Mouse (Mus musculus) adrenal gland, adult 8-10 months (tissue): ENCODE measurements around the gene Hhipl1. TPM values are rescaled to one million over a fixed set of nuclear protein-coding genes. Genes with fewer than 3 reads are reported as not detected.

Experiments used
- DNase-seq: peaks from one replicate; pipeline ENCODE4 v3.0.0; 2022
- total RNA-seq, 4 experiments: library from RNA; stranded (reverse); gene quantifications; 2 replicates each; pipeline ENCODE4 v1.2.4; 2022

The Hhipl1 gene
- 1 to 10 TPM in 3 of 4 experiments, under 1 TPM in 1; 0.81 to 1.9 (median 1.5) TPM for total RNA-seq

DNA sequence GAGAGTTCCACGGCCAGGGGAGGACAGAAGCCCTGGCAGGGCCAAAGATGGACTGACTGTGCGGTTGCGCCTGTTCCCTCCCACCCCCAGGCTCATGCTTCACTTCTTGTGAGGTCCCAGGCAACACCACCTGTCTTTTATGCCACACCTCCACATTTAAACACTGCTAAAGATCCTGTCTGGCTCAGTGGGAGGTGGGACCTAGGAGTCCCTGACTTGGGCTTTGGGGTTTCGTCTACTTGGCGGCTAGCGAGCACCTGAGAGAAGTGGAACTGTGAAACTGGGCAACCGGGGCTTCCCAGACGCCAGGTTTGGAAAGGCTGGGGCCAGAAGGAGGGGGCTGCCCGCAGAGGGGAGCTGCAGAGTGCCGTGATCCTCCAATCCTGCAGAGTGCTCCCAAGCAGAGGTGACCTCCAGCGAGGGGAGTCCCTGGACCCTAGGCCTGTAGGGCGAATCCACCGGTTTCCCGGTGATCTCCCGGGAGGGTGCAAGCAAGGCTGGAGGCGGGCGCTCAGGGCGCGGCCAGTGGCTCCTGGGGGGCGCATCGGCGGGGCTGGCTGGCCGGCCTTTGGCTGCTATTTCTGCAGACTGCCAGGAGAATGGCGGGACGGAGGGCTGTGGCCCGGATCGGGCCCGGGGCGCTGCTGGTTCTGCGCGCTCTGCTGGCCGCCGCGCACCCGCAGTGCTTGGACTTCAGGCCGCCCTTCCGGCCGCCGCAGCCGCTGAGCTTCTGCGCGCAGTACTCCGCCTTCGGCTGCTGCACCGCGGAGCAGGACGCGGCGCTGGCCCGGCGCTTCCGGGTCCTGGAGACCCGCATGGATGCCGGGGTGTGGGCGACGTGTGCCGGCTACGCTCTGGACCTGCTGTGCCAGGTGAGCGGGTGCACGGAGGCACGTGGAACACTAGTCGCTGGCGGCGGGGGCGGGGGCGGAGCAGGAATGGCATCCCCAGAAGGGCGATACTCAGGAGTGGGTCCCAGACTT lies at the start of gene Hhipl1:
Gene Hhipl1 (plus strand): TSS at position 459 of the 983 bp plus-strand sequence.
- DNase-seq = no peak

DNA sequence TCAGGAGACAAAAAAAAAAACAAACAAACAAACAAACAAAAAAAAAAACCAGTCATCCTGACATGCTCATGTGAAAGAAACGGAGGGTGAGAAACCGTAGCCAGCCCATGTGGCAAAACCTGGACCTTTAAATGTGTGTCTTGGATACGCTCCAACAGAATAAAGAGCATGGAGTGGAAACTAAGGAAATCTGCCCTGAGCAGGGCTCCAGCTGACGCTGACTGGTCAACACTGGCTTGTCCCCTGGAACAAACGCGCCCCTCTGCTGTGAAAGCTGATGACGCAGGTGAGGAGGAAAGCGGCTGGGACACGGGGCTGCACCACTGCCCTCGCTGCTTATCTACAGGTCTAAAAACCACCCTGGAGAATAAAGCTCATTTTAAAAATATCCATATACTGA lies 49.3 kb upstream of the Hhipl1 start:
- DNase-seq = no peak

GRCm38 (mm10) chr12:108259322-108260049 lies 46.6 kb upstream of the Hhipl1 start:
- DNase-seq = no peak

- no peak for DNase-seq
Measured at GRCm38 (mm10) chr12:108260950-108261349, 45.1 kb upstream of the Hhipl1 start.

GRCm38 (mm10) chr12:108264918-108265317 lies 41.2 kb upstream of the Hhipl1 start:
- no peak for DNase-seq

- DNase-seq = no peak
Measured at GRCm38 (mm10) chr12:108265831-108266619, 40.0 kb upstream of the Hhipl1 start.

GRCm38 (mm10) chr12:108267653-108268052 lies 38.4 kb upstream of the Hhipl1 start:
- no peak for DNase-seq

DNA sequence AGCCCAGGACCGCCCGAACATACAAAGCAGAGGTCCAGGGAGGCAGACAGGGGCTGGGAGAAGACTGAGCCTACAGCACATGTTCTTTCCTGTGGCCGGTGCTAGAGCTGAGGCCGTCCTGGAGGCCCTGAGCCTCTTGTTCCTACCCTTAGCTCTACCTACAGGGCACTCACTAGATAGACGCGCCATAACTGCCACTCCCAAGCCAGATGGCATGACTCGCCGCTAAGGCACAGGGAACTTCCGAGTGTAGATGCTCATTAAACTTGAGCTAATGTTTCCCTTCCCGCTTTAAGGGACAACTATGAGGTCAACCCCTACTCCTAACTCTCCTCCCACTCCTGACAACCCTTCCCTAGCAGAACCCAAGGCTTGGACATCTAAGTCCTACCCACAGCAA lies 37.1 kb upstream of the Hhipl1 start:
- DNase-seq = no peak

- no peak for DNase-seq
Measured at GRCm38 (mm10) chr12:108269699-108270098, 36.4 kb upstream of the Hhipl1 start.

- DNase-seq = no peak
Measured at GRCm38 (mm10) chr12:108270240-108270919, 35.7 kb upstream of the Hhipl1 start.

- no peak for DNase-seq
Measured at GRCm38 (mm10) chr12:108271351-108272142, 34.5 kb upstream of the Hhipl1 start.

- no peak for DNase-seq
Measured at GRCm38 (mm10) chr12:108272143-108272635, 33.9 kb upstream of the Hhipl1 start.

DNA sequence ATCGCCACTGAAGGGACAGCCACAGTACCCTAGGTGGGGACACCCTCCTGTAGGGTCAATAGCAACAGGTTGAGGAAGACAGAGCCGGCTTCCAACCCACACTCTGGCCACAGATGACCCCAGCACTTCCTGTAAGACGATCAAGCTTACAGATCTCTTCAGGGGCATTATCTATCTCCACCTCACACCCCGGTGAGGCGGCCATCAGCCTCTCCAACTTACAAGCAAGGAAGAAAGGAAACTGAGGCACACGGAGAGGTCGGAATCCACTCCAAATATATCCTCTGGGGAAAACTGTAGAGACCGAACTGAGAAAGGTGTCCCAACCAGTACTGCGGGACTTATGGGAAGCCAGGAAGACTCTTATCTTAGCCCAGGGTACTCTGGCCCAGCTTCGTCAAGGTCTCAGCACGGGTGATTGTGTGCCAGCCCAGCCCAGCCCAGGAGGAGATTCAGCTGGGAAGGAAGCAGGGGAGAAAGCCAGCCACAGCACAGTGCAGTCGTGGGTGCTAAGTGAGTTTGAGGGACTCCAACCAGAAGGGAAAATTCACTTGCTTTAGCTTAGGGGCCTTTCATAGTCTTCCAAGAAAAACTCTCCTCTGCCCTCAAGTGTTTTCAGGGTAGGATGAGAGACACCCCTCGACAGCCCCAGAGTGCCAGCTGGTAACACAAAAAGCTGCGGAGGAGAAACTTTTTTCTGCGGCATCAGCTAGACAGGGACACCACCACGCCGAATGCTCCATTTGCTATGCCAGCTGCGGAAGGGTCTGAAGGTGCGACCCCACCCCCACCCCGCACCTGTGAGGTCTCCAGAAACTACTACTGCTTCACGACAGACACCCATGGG lies 32.4 kb upstream of the Hhipl1 start:
- DNase-seq = no peak

DNA sequence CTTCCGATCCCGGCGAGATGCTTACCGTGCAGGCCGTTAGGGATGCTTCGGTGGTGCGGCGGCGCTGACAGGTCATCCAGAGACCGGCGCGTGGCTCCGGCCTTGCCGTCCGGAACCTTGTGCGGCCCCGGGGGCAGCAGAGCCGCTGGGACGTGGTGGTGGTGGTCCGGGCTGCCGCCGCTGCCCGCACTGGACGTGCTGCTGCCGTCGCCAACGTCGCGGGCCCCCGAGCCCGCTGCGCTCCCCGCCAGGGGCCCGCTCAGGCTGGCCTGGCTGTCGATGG lies 31.8 kb upstream of the Hhipl1 start:
- DNase-seq = no peak

DNA sequence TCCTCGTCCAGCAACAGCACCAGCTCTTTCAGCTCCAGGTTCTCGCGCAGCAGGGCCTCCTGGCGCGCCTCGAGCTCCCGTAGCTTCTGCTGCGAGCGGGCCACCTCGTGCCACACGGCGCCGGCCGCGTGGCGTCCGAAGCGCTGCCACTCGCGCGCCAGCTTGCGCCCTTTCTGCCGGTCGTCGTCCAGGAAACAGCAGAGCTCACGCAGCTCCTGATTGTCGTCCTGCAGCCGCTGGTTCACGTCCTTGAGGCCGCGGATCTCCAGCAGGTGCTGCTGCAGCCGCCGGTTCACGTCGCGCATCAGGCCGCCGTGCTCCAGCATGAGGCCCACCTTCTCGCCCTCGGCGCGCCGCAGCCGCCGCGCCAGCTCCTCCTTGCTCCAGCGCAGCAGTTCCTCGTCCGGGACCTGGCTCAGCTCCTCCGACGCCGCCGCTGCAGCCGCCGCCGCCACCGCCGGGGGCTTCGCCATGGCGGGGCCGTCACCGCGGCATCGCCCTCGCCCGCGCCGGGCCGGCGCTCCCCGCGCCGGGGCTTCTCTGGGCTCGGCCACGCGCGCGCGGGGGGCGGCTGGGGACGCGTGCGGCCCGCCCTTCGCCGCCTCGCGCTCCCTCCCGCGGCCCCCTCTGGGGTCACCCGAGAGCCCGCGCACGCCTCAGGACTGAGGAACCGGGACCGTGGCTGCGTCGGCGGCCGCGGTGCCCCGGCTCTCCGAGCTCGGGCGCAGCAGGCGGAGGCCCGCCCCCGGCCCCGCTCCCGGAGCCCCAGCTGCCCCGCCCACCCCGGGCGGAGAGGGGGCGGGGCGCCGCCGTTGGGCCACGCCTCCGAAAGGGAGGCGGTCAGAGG lies 31.2 kb upstream of the Hhipl1 start, which contains the start of gene Ccdc85c:
Gene Ccdc85c (minus strand): TSS at position 765 of the 847 bp plus-strand sequence.
- no peak for DNase-seq

GRCm38 (mm10) chr12:108275508-108275890 lies 30.6 kb upstream of the Hhipl1 start:
- peak; percentile 95 for DNase-seq

- DNase-seq = peak; percentile 45
Measured at GRCm38 (mm10) chr12:108275920-108276822, 29.9 kb upstream of the Hhipl1 start.

DNA sequence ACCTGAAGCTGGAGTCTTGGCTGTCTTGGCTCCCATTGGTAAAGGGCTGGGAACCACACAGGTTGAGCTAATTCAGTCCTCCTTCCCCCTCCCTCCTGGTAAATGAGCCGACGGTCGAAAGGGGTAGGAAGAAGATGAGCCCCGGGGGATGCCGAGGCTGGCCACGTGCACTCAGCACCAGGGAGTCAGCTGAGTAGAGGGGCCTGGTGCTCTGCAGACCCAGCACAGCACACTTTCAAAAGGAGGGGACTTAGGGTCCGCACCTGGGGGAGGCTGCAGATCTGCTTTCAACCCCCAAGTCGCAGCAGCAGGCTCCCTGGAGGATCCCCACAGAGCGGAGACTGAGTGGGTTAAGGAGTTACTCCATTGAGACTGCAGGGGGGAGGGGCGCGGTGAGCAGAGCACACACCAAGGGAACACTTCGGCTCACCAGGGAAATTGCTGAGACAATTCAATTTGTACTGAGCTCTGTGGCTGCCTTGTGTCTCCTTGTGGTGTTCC lies 28.7 kb upstream of the Hhipl1 start:
- DNase-seq = no peak
